Mouse (Mus musculus) stomach, embryonic 16.5 days (tissue): ENCODE measurements around the gene Fut8. TPM values are rescaled to one million over a fixed set of nuclear protein-coding genes. Genes with fewer than 3 reads are reported as not detected.

Source experiments
- ATAC-seq: fragments of 200-750 bp; cut with Nextera tagmentation; 2 replicates; pipeline ENCODE4 v1.8.0; 2017; ENCODE audit warnings: moderate number of reproducible peaks, moderate TSS enrichment; ENCODE audit not compliant: insufficient read depth, low FRiP score
- H3K27ac ChIP-seq: fragments of 300-500 bp; sonication (generic); 2 replicates; pipeline ENCODE4 v1.5.1; 2014; ENCODE audit warnings: low read length
- H3K27me3 ChIP-seq: fragments of 300-500 bp; sonication (generic); 2 replicates; pipeline ENCODE4 v1.6.1; 2014; ENCODE audit warnings: low read length, control low read depth, mixed read lengths; ENCODE audit not compliant: control insufficient read depth, insufficient read depth
- H3K36me3 ChIP-seq: fragments of 300-500 bp; sonication (generic); 2 replicates; pipeline ENCODE4 v1.6.1; 2014; ENCODE audit warnings: low read length; ENCODE audit not compliant: control insufficient read depth, insufficient read depth
- H3K4me1 ChIP-seq: fragments of 300-500 bp; sonication (generic); 2 replicates; pipeline ENCODE4 v1.6.1; 2014; ENCODE audit warnings: low read length, control low read depth, mixed read lengths; ENCODE audit not compliant: control insufficient read depth, insufficient read depth
- H3K4me2 ChIP-seq: fragments of 300-500 bp; sonication (generic); 2 replicates; pipeline ENCODE4 v1.6.1; 2014; ENCODE audit warnings: low read depth, low read length, mixed read lengths
- H3K4me3 ChIP-seq: fragments of 300-500 bp; sonication (generic); replicated peaks from 2 replicates; pipeline ENCODE4 v1.5.1; 2014; ENCODE audit warnings: mild to moderate bottlenecking, low read length
- H3K9ac ChIP-seq: fragments of 300-500 bp; sonication (generic); 2 replicates; pipeline ENCODE4 v1.6.1; 2014; ENCODE audit warnings: low read length
- H3K9me3 ChIP-seq: fragments of 300-500 bp; sonication (generic); replicated peaks from 2 replicates; pipeline ENCODE4 v1.6.1; 2016; ENCODE audit warnings: low read length, control low read depth; ENCODE audit not compliant: control insufficient read depth
- WGBS: fragments of 180-500 bp; shearing (Covaris S2); extraction: QIAGEN DNeasy Blood & Tissue Kit; methylation state at CpG from one replicate; pipeline ENCODE4 v1.1.7; 2014; 5-methylcytosine and 5-hydroxymethylcytosine counted together
- polyA plus RNA-seq: library from polyadenylated mRNA; unstranded; fragments of >200 nt; fragmentation: Nextera tagmentation; extraction: Ambion mirVana; gene quantifications from 2 replicates; pipeline ENCODE4 v1.2.1, GENCODE M21; 2015

The Fut8 gene
- 26.6 and 27.8 TPM in 2 replicates for polyA plus RNA-seq

DNA sequence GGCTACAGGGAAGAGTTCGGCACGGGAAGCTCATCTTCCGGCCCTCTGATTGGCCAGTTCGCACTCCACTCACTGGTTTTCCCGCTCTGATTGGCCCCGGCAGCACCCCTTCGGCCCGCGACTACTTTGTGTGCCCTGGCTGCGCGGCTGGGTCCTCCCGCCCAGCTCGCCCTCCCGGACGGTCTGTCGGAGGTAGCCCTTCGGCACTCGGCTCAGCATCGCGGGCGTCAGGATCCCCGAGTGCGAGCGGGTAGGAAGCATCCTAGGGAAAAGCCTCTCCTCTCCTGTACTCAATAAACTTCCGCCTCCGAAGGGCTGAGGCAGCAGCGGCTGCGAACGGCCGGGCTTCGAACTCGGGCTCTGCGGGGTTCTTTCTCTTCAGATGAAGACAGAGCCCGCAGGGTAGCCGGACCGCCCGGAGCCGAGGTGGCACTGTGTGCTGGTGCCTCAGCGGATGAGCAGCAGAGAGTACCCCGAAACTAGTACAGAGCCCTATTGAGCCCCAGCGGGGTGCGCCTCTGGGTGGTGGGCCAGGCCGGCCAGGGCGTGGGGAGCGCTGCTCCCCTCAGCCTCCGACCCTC, at the start of gene Fut8:
Gene Fut8 (plus strand): TSS at position 176 of the 581 bp plus-strand sequence.
- H3K27ac ChIP-seq, result peak within 1 kb of the TSS; percentile 96
- no peaks in the 10 kb centered on the region for H3K9me3 ChIP-seq
- no peaks in the 10 kb centered on the region for H3K27me3 ChIP-seq
- under 1% methylated on average over 46 of the region's 46 CpGs for WGBS
- peak within 1 kb of the TSS; percentile 93 for H3K4me3 ChIP-seq
- peak within 1 kb of the TSS; percentile 94 for H3K9ac ChIP-seq
- H3K4me2 ChIP-seq, result peak within 1 kb of the TSS; percentile 67
- H3K4me1 ChIP-seq, result peaks cover 4% of the 10 kb centered on the region; the same call in 1 of the 2 replicates
- no peaks in the 10 kb centered on the region for H3K36me3 ChIP-seq
- ATAC-seq, result peak; percentile 81

DNA sequence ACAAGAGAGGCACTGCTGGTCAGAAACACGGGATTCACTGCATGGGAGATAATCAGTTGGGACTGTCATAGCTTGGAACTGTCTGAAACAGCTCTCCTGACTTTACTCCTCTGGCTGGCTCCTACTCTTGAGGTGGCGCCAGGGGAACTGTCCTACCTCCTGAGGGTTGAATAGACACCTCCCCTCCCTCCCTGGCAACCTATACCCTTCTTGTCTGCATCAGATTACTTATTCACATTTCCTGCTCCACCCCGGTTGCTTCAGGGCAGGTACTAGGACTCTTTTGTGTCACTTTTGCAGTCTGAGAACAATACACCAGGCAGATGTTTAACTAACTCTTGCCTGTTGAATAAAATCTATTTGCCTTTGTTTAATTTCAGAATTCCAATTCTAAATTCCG, 48.8 kb upstream of the Fut8 start:
- no peaks in the 10 kb centered on the region for H3K27me3 ChIP-seq
- H3K9me3 ChIP-seq, result no peaks in the 10 kb centered on the region
- H3K4me1 ChIP-seq, result no peaks in the 10 kb centered on the region; the same call in 1 of the 2 replicates
- WGBS, result 36% methylated on average over 4 of the region's 4 CpGs
- H3K4me3 ChIP-seq, result no peak overlapping the region
- H3K9ac ChIP-seq, result no peak overlapping the region
- peak; percentile 33; the same call in 1 of the 2 replicates for ATAC-seq
- H3K27ac ChIP-seq, result no peak overlapping the region
- H3K36me3 ChIP-seq, result no peaks in the 10 kb centered on the region
- H3K4me2 ChIP-seq, result no peak overlapping the region

- Histone ChIP-seq H3K9me3 (no peaks in the 10 kb centered on the region), H3K27me3 (no peaks in the 10 kb centered on the region), H3K4me2 (no peak overlapping the region), H3K9ac (no peak overlapping the region), H3K27ac (no peak overlapping the region), H3K4me1 (no peaks in the 10 kb centered on the region; the same call in 1 of the 2 replicates), H3K4me3 (no peak overlapping the region), H3K36me3 (no peaks in the 10 kb centered on the region)
- no peak for ATAC-seq
- 79% methylated on average over 3 of the region's 3 CpGs for WGBS
These were observed 47.9 kb upstream of the Fut8 start for GRCm38 (mm10) chr12:77189933-77190446.

DNA sequence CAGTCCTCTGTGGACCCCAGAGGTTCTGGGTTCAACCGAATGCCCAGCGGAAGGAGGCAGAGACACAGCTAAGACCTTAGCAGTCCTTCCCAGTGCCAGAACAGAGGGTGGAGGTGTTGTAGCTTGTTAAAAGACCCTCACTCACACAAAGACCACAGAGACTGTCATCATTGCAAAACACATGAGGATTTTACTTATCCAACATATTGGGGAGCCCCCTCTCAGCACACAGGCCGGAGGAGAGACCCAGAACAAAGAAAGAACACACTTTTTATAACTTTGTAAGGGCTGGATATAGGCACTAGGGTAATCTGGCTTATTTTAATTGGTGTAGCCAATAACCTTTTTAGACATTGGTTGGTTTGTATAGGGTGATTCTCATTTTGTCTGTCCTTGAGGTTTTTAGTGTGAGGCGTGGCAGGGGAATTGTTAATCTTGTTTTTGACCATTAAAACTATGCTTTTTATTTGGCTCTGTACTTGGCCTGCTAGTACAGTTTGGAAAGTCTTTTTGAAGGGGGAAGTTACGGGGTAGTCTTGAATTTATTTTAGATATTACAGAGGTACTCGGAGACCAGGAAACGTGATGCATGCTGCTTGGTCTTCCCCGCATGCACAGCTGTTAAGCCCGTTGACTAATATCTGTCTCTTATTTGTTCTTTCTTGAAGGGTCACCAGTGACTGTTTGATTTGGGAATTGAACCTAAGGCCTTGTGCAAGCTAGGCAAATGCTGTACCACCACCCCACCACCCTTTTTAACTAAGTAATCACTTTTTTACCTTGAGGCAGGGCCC, 46.2 kb upstream of the Fut8 start:
- Histone ChIP-seq H3K4me3 (no peak overlapping the region), H3K27me3 (no peaks in the 10 kb centered on the region), H3K9me3 (no peaks in the 10 kb centered on the region), H3K9ac (no peak overlapping the region), H3K4me1 (no peaks in the 10 kb centered on the region; the same call in 1 of the 2 replicates), H3K36me3 (no peaks in the 10 kb centered on the region), H3K27ac (no peak overlapping the region), H3K4me2 (no peak overlapping the region)
- no peak for ATAC-seq
- 83% methylated on average over 9 of the region's 9 CpGs for WGBS

DNA sequence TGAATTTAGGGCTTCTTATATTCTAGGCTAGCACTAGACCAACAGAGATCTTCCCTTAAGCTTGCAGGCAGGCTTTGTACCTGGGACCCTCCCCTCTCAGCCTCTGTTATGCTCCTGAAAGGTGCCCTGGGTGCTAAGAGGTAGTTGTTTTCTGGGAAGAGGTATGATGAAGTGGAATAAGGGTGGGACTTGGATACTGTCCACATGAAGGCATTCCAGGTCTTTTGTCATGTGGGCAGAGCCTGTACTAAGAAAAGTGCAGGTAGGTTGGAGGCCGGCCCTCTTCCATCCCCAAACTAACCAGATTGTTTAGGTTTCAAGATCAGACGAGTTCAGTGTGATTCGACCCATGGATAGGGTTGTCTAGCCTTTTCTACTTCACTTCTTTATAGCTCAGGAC, 45.2 kb upstream of the Fut8 start:
- Histone ChIP-seq H3K27me3 (no peaks in the 10 kb centered on the region), H3K4me1 (no peaks in the 10 kb centered on the region; the same call in 1 of the 2 replicates), H3K9ac (no peak overlapping the region), H3K9me3 (no peaks in the 10 kb centered on the region), H3K27ac (no peak overlapping the region), H3K36me3 (no peaks in the 10 kb centered on the region), H3K4me2 (no peak overlapping the region), H3K4me3 (no peak overlapping the region)
- ATAC-seq, result no peak
- 68% methylated on average over 3 of the region's 3 CpGs for WGBS

GRCm38 (mm10) chr12:77193225-77193716, 44.7 kb upstream of the Fut8 start:
- H3K36me3 ChIP-seq, result no peaks in the 10 kb centered on the region
- no peak for ATAC-seq
- H3K9me3 ChIP-seq, result no peaks in the 10 kb centered on the region
- WGBS, result 49% methylated on average over 4 of the region's 4 CpGs
- no peak overlapping the region for H3K4me2 ChIP-seq
- H3K27me3 ChIP-seq, result no peaks in the 10 kb centered on the region
- H3K27ac ChIP-seq, result peak overlapping the region; percentile 52; the same call in 1 of the 2 replicates
- H3K4me3 ChIP-seq, result no peak overlapping the region
- no peaks in the 10 kb centered on the region; the same call in 1 of the 2 replicates for H3K4me1 ChIP-seq
- no peak overlapping the region for H3K9ac ChIP-seq

DNA sequence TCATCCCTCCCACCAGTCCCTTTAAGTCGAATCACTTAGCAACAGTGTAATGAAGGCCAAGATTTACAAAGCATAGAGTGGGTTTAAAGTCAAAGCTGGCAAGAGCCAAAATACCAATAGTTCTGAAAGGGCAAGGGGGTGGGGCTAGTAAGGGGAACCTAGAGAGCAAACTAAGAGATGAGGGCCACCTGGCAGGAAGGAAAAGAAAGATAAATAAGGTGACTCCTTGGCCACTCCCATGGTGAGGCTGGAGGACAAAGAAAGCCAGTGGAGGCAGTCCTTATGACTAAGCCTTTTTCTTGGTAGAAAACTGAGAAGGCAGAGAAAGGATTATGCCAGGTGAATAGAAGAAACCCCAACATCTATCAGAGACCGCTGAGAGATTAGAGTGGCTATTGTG, 42.9 kb upstream of the Fut8 start:
- H3K9me3 ChIP-seq, result no peaks in the 10 kb centered on the region
- H3K36me3 ChIP-seq, result no peaks in the 10 kb centered on the region
- no peak overlapping the region for H3K4me2 ChIP-seq
- no peaks in the 10 kb centered on the region for H3K27me3 ChIP-seq
- no peaks in the 10 kb centered on the region; the same call in 1 of the 2 replicates for H3K4me1 ChIP-seq
- peak; percentile 81; the same call in 1 of the 2 replicates for ATAC-seq
- no peak overlapping the region for H3K9ac ChIP-seq
- 54% methylated on average over 2 of the region's 2 CpGs for WGBS
- peak overlapping the region; percentile 80 for H3K27ac ChIP-seq
- H3K4me3 ChIP-seq, result no peak overlapping the region

- Histone ChIP-seq H3K27ac (no peak overlapping the region; the same call in 1 of the 2 replicates), H3K4me1 (no peaks in the 10 kb centered on the region; the same call in 1 of the 2 replicates), H3K4me2 (no peak overlapping the region), H3K27me3 (no peaks in the 10 kb centered on the region), H3K36me3 (no peaks in the 10 kb centered on the region), H3K9ac (no peak overlapping the region), H3K9me3 (no peaks in the 10 kb centered on the region), H3K4me3 (no peak overlapping the region)
- 97% methylated on average over 2 of the region's 2 CpGs for WGBS
- no peak for ATAC-seq
These were observed 41.3 kb upstream of the Fut8 start for GRCm38 (mm10) chr12:77196529-77197095.
